Comparison of ENCODE assay signal across 17 mouse cellular contexts in the genomic region with DNA sequence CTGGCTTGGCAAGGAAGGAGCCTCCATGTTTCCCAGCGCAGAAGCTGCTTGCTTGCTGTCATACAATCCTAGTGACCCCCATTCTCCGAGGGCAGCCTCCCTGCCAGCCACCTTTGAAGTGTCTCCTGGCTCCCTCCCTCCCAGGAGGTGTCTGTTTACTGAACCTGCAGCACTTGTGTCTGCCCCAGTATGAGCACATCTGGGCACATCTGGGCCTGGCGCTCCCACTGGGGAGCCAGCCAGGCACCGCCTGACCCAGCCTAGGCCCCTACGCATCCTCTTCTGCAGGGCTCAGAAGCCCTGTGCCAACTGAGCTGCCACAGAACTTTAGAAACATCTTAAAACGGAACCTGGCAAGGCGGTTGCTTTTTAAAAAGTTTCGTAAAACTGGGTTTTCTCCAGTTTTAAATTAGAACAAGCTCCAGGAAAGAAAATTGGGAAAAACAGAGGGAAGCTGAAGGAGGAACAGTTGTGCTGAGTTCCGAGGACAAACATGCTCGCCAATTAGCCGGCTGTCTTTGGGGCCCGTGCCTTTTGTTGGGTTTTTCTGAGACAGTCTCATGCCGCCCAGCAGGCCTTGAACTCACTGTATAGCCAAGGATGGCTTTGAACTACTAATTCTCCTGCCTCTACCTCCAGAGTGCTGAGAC. TPM values are rescaled to one million over a fixed set of nuclear protein-coding genes. Genes with fewer than 3 reads are reported as not detected.
DNase-seq lines count a peak whose midpoint lies in the region; ATAC-seq lines count a peak whose summit lies in the region.
"Had no signal": no experiment of that assay in that cellular context is flagged by ENCODE, and none has a peak within 500 bp of the region (broad histone marks: within the 10 kb centered on the region; RNA-seq: fewer than 3 reads in every experiment).

No protein-coding gene starts in this region.

- DNase-seq in embryo, embryonic 10 days (ENCODE audit: low spot score): peak; percentile 45
- DNase-seq in embryo, embryonic 9.5 days (ENCODE audit: extremely low spot score): no peak
- no peak for DNase-seq in kidney, postnatal 10 days
- DNase-seq in embryonic facial prominence, embryonic 11.5 days (ENCODE audit: low spot score): peak; percentile 32
- no peak for DNase-seq in adrenal gland, adult 8-10 months
- DNase-seq: cerebellum, adult 9-11 months; heart, adult 11 months; heart, postnatal 14 days; lung, postnatal 14 days had no signal

- 47% methylated on average over 13 of the region's 13 CpGs for WGBS in kidney, embryonic 15.5 days
- 47% methylated on average over 13 of the region's 13 CpGs for WGBS in embryonic facial prominence, embryonic 11.5 days
- WGBS in limb, embryonic 13.5 days: 43% methylated on average over 13 of the region's 13 CpGs

- H3K27me3 ChIP-seq in kidney, embryonic 15.5 days: peaks cover under 1% of the 10 kb centered on the region
- H3K27me3 ChIP-seq in embryonic facial prominence, embryonic 11.5 days (ENCODE audit: control insufficient read depth, insufficient read depth, low read length): no peaks in the 10 kb centered on the region
- H3K27me3 ChIP-seq in limb, embryonic 13.5 days: peaks cover 9% of the 10 kb centered on the region

- no peak overlapping the region for H3K4me3 ChIP-seq in kidney, embryonic 15.5 days (replicated peaks)
- H3K4me3 ChIP-seq in embryonic facial prominence, embryonic 11.5 days (ENCODE audit: low read depth, low read length): no peak overlapping the region
- H3K4me3 ChIP-seq in limb, embryonic 13.5 days: no peak overlapping the region
- H3K4me3 ChIP-seq: erythroblast, embryonic 14.5 days had no signal

- peaks cover 44% of the 10 kb centered on the region for H3K4me1 ChIP-seq in kidney, embryonic 15.5 days
- peaks cover 8% of the 10 kb centered on the region; the same call in 1 of the 2 replicates for H3K4me1 ChIP-seq in embryonic facial prominence, embryonic 11.5 days (ENCODE audit: control insufficient read depth, insufficient read depth, low read length)
- H3K4me1 ChIP-seq in limb, embryonic 13.5 days: peaks cover 32% of the 10 kb centered on the region

- H3K9me3 ChIP-seq in kidney, embryonic 15.5 days (replicated peaks): no peaks in the 10 kb centered on the region
- no peaks in the 10 kb centered on the region for H3K9me3 ChIP-seq in embryonic facial prominence, embryonic 11.5 days (replicated peaks; ENCODE audit: control insufficient read depth, low read length)
- H3K9me3 ChIP-seq in limb, embryonic 13.5 days: no peaks in the 10 kb centered on the region

- ATAC-seq in kidney, embryonic 15.5 days (replicated peaks; ENCODE audit: low FRiP score): peak; percentile 54; the same call in 1 of the 2 replicates
- ATAC-seq in embryonic facial prominence, embryonic 11.5 days (replicated peaks; ENCODE audit: insufficient number of reproducible peaks, low FRiP score, low TSS enrichment, low read depth): no peak
- ATAC-seq in limb, embryonic 13.5 days (ENCODE audit: low FRiP score, low read depth): no peak
- ATAC-seq in CD4-positive, CD25-positive, alpha-beta regulatory T cell, adult 4 months: no peak
- ATAC-seq: inflammation-experienced regulatory T-cells, adult 6 months had no signal

- 0 out of 2 replicates have a peak overlapping the region, but pooled peaks have one; percentile 33 for H3K27ac ChIP-seq in kidney, embryonic 15.5 days
- H3K27ac ChIP-seq in embryonic facial prominence, embryonic 11.5 days (replicated peaks; ENCODE audit: low read depth, low read length): 0 out of 2 replicates have a peak overlapping the region, but pooled peaks have one; percentile 28
- H3K27ac ChIP-seq in limb, embryonic 13.5 days: 0 out of 2 replicates have a peak overlapping the region, but pooled peaks have one; percentile 1

- H3K9ac ChIP-seq in kidney, embryonic 15.5 days: no peak overlapping the region
- H3K9ac ChIP-seq in embryonic facial prominence, embryonic 11.5 days (replicated peaks; ENCODE audit: low read length): no peak overlapping the region
- H3K9ac ChIP-seq in limb, embryonic 13.5 days: peak overlapping the region; percentile 39; the same call in 1 of the 2 replicates

- H3K4me2 ChIP-seq in kidney, embryonic 15.5 days: no peak overlapping the region
- H3K4me2 ChIP-seq in embryonic facial prominence, embryonic 11.5 days (ENCODE audit: low read depth, low read length): no peak overlapping the region
- H3K4me2 ChIP-seq in limb, embryonic 13.5 days (replicated peaks): no peak overlapping the region
- H3K4me2 ChIP-seq: liver, embryonic 11.5 days had no signal

- no peaks in the 10 kb centered on the region for H3K36me3 ChIP-seq in kidney, embryonic 15.5 days
- H3K36me3 ChIP-seq in embryonic facial prominence, embryonic 11.5 days (replicated peaks; ENCODE audit: control insufficient read depth, insufficient read depth, low read depth, low read length): no peaks in the 10 kb centered on the region
- H3K36me3 ChIP-seq in limb, embryonic 13.5 days: no peaks in the 10 kb centered on the region

RNA-seq across cellular contexts. Expression of a gene that starts 7.3 kb away (rescaled TPM):
- 3.5 and 4.5 TPM in 2 replicates for polyA plus RNA-seq in kidney, embryonic 15.5 days (2015; fragmentation: Nextera tagmentation; extraction: Ambion mirVana)
- 0.84 and 1.2 TPM in 2 replicates for polyA plus RNA-seq in embryonic facial prominence, embryonic 11.5 days (2014; fragmentation: Nextera tagmentation; extraction: Ambion mirVana)
- polyA plus RNA-seq in limb, embryonic 13.5 days (2015; fragmentation: Nextera tagmentation; extraction: Ambion mirVana): 0.28 and 0.34 TPM in 2 replicates
- 10 to 100 TPM; 18.8 to 22.1 (median 20.7) TPM for total RNA-seq in adrenal gland, adult 8-10 months (2022)
- not detected for polyA plus RNA-seq in CD4-positive, CD25-positive, alpha-beta regulatory T cell, adult 4 months (2017; shearing (Covaris generic))
- total RNA-seq: monocyte, adult 5-6 weeks; neutrophil, adult 5-6 weeks had no signal
- polyA plus RNA-seq: erythroblast, embryonic 14.5 days; inflammation-experienced regulatory T-cells, adult 6 months had no signal

RNA-seq across cellular contexts. Expression of a gene that starts 48.5 kb away (rescaled TPM):
- 1.2 and 1.6 TPM in 2 replicates for polyA plus RNA-seq in kidney, embryonic 15.5 days (2015; fragmentation: Nextera tagmentation; extraction: Ambion mirVana)
- polyA plus RNA-seq in embryonic facial prominence, embryonic 11.5 days (2014; fragmentation: Nextera tagmentation; extraction: Ambion mirVana): 0.11 and 0.14 TPM in 2 replicates
- polyA plus RNA-seq in limb, embryonic 13.5 days (2015; fragmentation: Nextera tagmentation; extraction: Ambion mirVana): 0.24 and 0.25 TPM in 2 replicates
- under 1 TPM; 0.09 to 0.13 (median 0.11) TPM for total RNA-seq in adrenal gland, adult 8-10 months (2022)
- polyA plus RNA-seq in CD4-positive, CD25-positive, alpha-beta regulatory T cell, adult 4 months (2017; shearing (Covaris generic)): under 1 TPM; 0.24 to 0.44 TPM
- total RNA-seq: monocyte, adult 5-6 weeks; neutrophil, adult 5-6 weeks had no signal
- polyA plus RNA-seq: erythroblast, embryonic 14.5 days had no signal

RNA-seq across cellular contexts. Expression of a gene that starts 55.6 kb away (rescaled TPM):
- polyA plus RNA-seq in kidney, embryonic 15.5 days (2015; fragmentation: Nextera tagmentation; extraction: Ambion mirVana): 75.5 and 76.3 TPM in 2 replicates
- 83.5 and 84.3 TPM in 2 replicates for polyA plus RNA-seq in embryonic facial prominence, embryonic 11.5 days (2014; fragmentation: Nextera tagmentation; extraction: Ambion mirVana)
- 50.3 and 54.3 TPM in 2 replicates for polyA plus RNA-seq in limb, embryonic 13.5 days (2015; fragmentation: Nextera tagmentation; extraction: Ambion mirVana)
- 10 to 100 TPM; 69.5 to 91.7 (median 75.3) TPM for total RNA-seq in adrenal gland, adult 8-10 months (2022)
- polyA plus RNA-seq in CD4-positive, CD25-positive, alpha-beta regulatory T cell, adult 4 months (2017; shearing (Covaris generic)): under 1 TPM in 1 of 2 experiments, not detected in 1; 0.56 TPM
- total RNA-seq: monocyte, adult 5-6 weeks had no signal
- polyA plus RNA-seq: erythroblast, embryonic 14.5 days had no signal

Comparison
In these comparisons a context has a peak if more than half of its experiments do, and no peak if none do; other contexts are left out.
1. DNase-seq: peak in embryo, embryonic 10 days (single experiment) and embryonic facial prominence, embryonic 11.5 days (single experiment); none in embryo, embryonic 9.5 days (single experiment), kidney, postnatal 10 days (single experiment) and adrenal gland, adult 8-10 months (single experiment).
2. RNA of a gene that starts 55.6 kb away (polyA plus RNA-seq): 83.5 to 84.3 TPM in embryonic facial prominence, embryonic 11.5 days, 75.5 to 76.3 TPM in kidney, embryonic 15.5 days and 50.3 to 54.3 TPM in limb, embryonic 13.5 days; 0.56 TPM in CD4-positive, CD25-positive, alpha-beta regulatory T cell, adult 4 months; every median in the first group is over 10 times any median in the second.
3. Peak in every context shown above with its lines, with median percentiles within 50 percentile points of each other: H3K27ac ChIP-seq.